Mouse (Mus musculus) thymus, adult 2 months (tissue): ENCODE data around the gene Bahd1.

Experiments used
- CTCF ChIP-seq: fragments of 200-500 bp; IDR thresholded peaks from 2 replicates; pipeline ENCODE4 v1.5.1; 2012; ENCODE audit warnings: mild to moderate bottlenecking, control low read depth, low read length, moderate library complexity, borderline replicate concordance; ENCODE audit not compliant: control insufficient read depth, poor library complexity, insufficient read depth; ENCODE audit errors: extremely low read depth
- POLR2A ChIP-seq: fragments of 200-500 bp; IDR thresholded peaks from 2 replicates; pipeline ENCODE4 v1.6.1; 2012; ENCODE audit warnings: mild to moderate bottlenecking, low read length, control low read depth, moderate library complexity; ENCODE audit not compliant: control insufficient read depth, poor library complexity, insufficient read depth; ENCODE audit errors: extremely low read depth

DNA sequence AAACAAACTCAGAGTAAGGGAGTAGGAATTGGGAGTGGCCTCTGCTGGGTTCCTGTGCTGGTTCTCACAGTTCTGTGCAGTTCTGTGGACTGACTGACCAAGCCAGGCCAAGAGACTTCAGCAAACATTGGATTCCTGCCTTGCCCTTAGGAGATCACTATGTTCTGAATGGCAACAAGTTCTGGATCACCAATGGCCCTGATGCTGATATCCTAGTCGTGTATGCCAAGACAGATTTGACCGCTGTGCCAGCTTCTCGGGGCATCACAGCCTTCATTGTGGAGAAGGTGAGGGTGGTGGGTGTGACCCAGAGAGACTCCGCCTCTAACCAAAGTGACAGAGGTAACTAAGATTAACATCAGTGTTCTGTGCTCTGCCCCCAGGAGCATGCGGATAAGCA lies 27.2 kb upstream of the Bahd1 start:
- TF ChIP-seq POLR2A = no peak
- no peak for TF ChIP-seq CTCF
